23 mouse cellular contexts compared by ENCODE assay signal in genomic region chr14:68719429-68720160, GRCm38 (mm10).
DNase-seq lines count a peak whose midpoint lies in the region; ATAC-seq and TF ChIP-seq lines count a peak whose summit lies in the region.
"Had no signal": no experiment of that assay in that cellular context is flagged by ENCODE, and none has a peak within 500 bp of the region (broad histone marks: within the 10 kb centered on the region; RNA-seq: fewer than 3 reads in every experiment).

No protein-coding gene starts in this region.

- TF ChIP-seq EP300 in stomach, postnatal 0 days (optimal IDR thresholded peaks at IDR 0.05): no peak

- no peak overlapping the region for H3K9ac ChIP-seq in heart, embryonic 16.5 days (ENCODE audit: low read length)
- no peak overlapping the region for H3K9ac ChIP-seq in stomach, postnatal 0 days (ENCODE audit: low read length)
- H3K9ac ChIP-seq: embryonic facial prominence, embryonic 12.5 days; embryonic facial prominence, embryonic 15.5 days; forebrain, embryonic 12.5 days; forebrain, embryonic 15.5 days; heart, embryonic 12.5 days; hindbrain, embryonic 12.5 days; hindbrain, embryonic 15.5 days had no signal

- peak; percentile 23; the same call in 1 of the 2 replicates for ATAC-seq in heart, embryonic 16.5 days (replicated peaks; ENCODE audit: extremely low read depth, insufficient read depth, low FRiP score)
- ATAC-seq in stomach, postnatal 0 days (ENCODE audit: low FRiP score, low TSS enrichment): peak; percentile 60; the same call in 1 of the 2 replicates
- ATAC-seq: CD4-positive, CD25-positive, alpha-beta regulatory T cell, adult 4 months; forebrain, embryonic 15.5 days had no signal

- H3K27me3 ChIP-seq in heart, embryonic 16.5 days (ENCODE audit: control insufficient read depth, insufficient read depth, low read length): no peaks in the 10 kb centered on the region
- no peaks in the 10 kb centered on the region for H3K27me3 ChIP-seq in stomach, postnatal 0 days (ENCODE audit: control insufficient read depth, insufficient read depth, low read length)
- H3K27me3 ChIP-seq: embryonic facial prominence, embryonic 12.5 days; embryonic facial prominence, embryonic 15.5 days; forebrain, embryonic 12.5 days; forebrain, embryonic 15.5 days; heart, embryonic 12.5 days; hindbrain, embryonic 12.5 days; hindbrain, embryonic 15.5 days had no signal

- H3K4me1 ChIP-seq in heart, embryonic 16.5 days (ENCODE audit: control insufficient read depth, insufficient read depth, low read length): peaks cover 2% of the 10 kb centered on the region; the same call in 1 of the 2 replicates
- H3K4me1 ChIP-seq in stomach, postnatal 0 days (replicated peaks; ENCODE audit: control insufficient read depth, insufficient read depth): no peaks in the 10 kb centered on the region
- H3K4me1 ChIP-seq: embryonic facial prominence, embryonic 12.5 days; embryonic facial prominence, embryonic 15.5 days; forebrain, embryonic 12.5 days; forebrain, embryonic 15.5 days; hindbrain, embryonic 12.5 days; hindbrain, embryonic 15.5 days had no signal

- no peak for TF ChIP-seq CTCF in stomach, postnatal 0 days (IDR thresholded peaks at IDR 0.05; ENCODE audit: low read depth)

- WGBS in heart, embryonic 16.5 days: 62% methylated on average over 9 of the region's 9 CpGs
- 66% methylated on average over 9 of the region's 9 CpGs for WGBS in stomach, postnatal 0 days

- H3K27ac ChIP-seq in heart, embryonic 16.5 days (ENCODE audit: low read length): no peak overlapping the region
- H3K27ac ChIP-seq in stomach, postnatal 0 days (replicated peaks): no peak overlapping the region
- H3K27ac ChIP-seq: embryonic facial prominence, embryonic 12.5 days; embryonic facial prominence, embryonic 15.5 days; forebrain, embryonic 12.5 days; forebrain, embryonic 15.5 days; hindbrain, embryonic 12.5 days; hindbrain, embryonic 15.5 days had no signal

- intact Hi-C loops in heart, postnatal 14 days (cut with DNase I): no loop called here

- no peak overlapping the region for H3K4me3 ChIP-seq in heart, embryonic 16.5 days (ENCODE audit: low read length)
- H3K4me3 ChIP-seq in stomach, postnatal 0 days (ENCODE audit: low read depth, low read length): no peak overlapping the region
- H3K4me3 ChIP-seq: embryonic facial prominence, embryonic 12.5 days; embryonic facial prominence, embryonic 15.5 days; erythroblast, embryonic 14.5 days; forebrain, embryonic 12.5 days; forebrain, embryonic 15.5 days; heart, embryonic 12.5 days; hindbrain, embryonic 12.5 days; hindbrain, embryonic 15.5 days had no signal

- H3K4me2 ChIP-seq in heart, embryonic 16.5 days (ENCODE audit: low read depth, low read length): no peak overlapping the region
- H3K4me2 ChIP-seq in stomach, postnatal 0 days (replicated peaks; ENCODE audit: low read depth): no peak overlapping the region
- H3K4me2 ChIP-seq: embryonic facial prominence, embryonic 12.5 days; embryonic facial prominence, embryonic 15.5 days; forebrain, embryonic 12.5 days; forebrain, embryonic 15.5 days; heart, embryonic 12.5 days; hindbrain, embryonic 12.5 days; hindbrain, embryonic 15.5 days had no signal

- peak; percentile 94 for DNase-seq in heart, adult 11 months
- no peak for DNase-seq in heart, postnatal 4 days
- no peak for DNase-seq in heart, postnatal 14 days
- DNase-seq in R1 (ENCODE audit: low read depth, low spot score): peak; percentile 18
- peak; percentile 15 for DNase-seq in stomach, postnatal 0 days (ENCODE audit: low spot score)
- no peak for DNase-seq in T-cell, adult 2 months (ENCODE audit: low spot score)
- DNase-seq in lung, postnatal 25 days (ENCODE audit: low spot score): no peak
- DNase-seq: cerebellum, adult 11 months; cerebellum, adult 2 months; cerebellum, adult 9-11 months; cerebellum, postnatal 25 days; gastrocnemius, postnatal 25 days; kidney, adult 18-20 months had no signal

- H3K9me3 ChIP-seq in heart, embryonic 16.5 days (replicated peaks; ENCODE audit: control insufficient read depth, low read length): no peaks in the 10 kb centered on the region
- H3K9me3 ChIP-seq in stomach, postnatal 0 days (ENCODE audit: control insufficient read depth, low read length): no peaks in the 10 kb centered on the region
- H3K9me3 ChIP-seq: embryonic facial prominence, embryonic 12.5 days; embryonic facial prominence, embryonic 15.5 days; forebrain, embryonic 12.5 days; forebrain, embryonic 15.5 days; heart, embryonic 12.5 days; hindbrain, embryonic 12.5 days; hindbrain, embryonic 15.5 days had no signal

- H3K36me3 ChIP-seq in heart, embryonic 16.5 days (ENCODE audit: control insufficient read depth, insufficient read depth): no peaks in the 10 kb centered on the region
- H3K36me3 ChIP-seq in stomach, postnatal 0 days (ENCODE audit: control insufficient read depth, insufficient read depth, low read length): no peaks in the 10 kb centered on the region
- H3K36me3 ChIP-seq: embryonic facial prominence, embryonic 12.5 days; embryonic facial prominence, embryonic 15.5 days; forebrain, embryonic 12.5 days; forebrain, embryonic 15.5 days; heart, embryonic 12.5 days; hindbrain, embryonic 12.5 days; hindbrain, embryonic 15.5 days had no signal

Comparison
In these comparisons a context has a peak if more than half of its experiments do, and no peak if none do; other contexts are left out.
1. DNase-seq: peak in heart, adult 11 months (single experiment), R1 (single experiment) and stomach, postnatal 0 days (single experiment); none in heart, postnatal 4 days (single experiment), heart, postnatal 14 days (0 of 2), T-cell, adult 2 months (single experiment) and lung, postnatal 25 days (single experiment).